Mouse (Mus musculus) heart, adult 8-10 months (tissue): Measurements from ENCODE around the gene Nt5dc3. TPM values are rescaled to one million over a fixed set of nuclear protein-coding genes. Genes with fewer than 3 reads are reported as not detected.

Source experiments
- DNase-seq: peaks from one replicate; pipeline ENCODE4 v3.0.0; 2022; ENCODE audit warnings: low spot score
- total RNA-seq, 4 experiments: library from RNA; stranded (reverse); gene quantifications; 2 replicates each; pipeline ENCODE4 v1.2.4; 2022

Nt5dc3 gene
- total RNA-seq, 4 experiments from 2014 or later: 35.3 to 44.4 (median 39.4) TPM

GRCm38 (mm10) chr10:86872591-86872990 lies 93.8 kb downstream of the Nt5dc3 start:
- peak; percentile 5 for DNase-seq

- DNase-seq: no peak
These were observed 99.9 kb downstream of the Nt5dc3 start for GRCm38 (mm10) chr10:86878721-86879120.

GRCm38 (mm10) chr10:86880071-86880806 lies 101.4 kb downstream of the Nt5dc3 start:
- DNase-seq: no peak

- no peak for DNase-seq
These were observed 102.6 kb downstream of the Nt5dc3 start for GRCm38 (mm10) chr10:86881448-86881847.

GRCm38 (mm10) chr10:86886434-86886833 lies 107.6 kb downstream of the Nt5dc3 start:
- DNase-seq: no peak

Other genes with a start within 250 kb of the Nt5dc3 start
- 100 to 1,000 TPM; 347 to 447 (median 351) TPM for gene Hsp90b1, start 73.5 kb upstream of the Nt5dc3 start, total RNA-seq
- gene Ttc41, start 73.2 kb upstream of the Nt5dc3 start, total RNA-seq: 1 to 10 TPM; 1.6 to 2.7 (median 2.1) TPM
- gene Gm49358, start 15.0 kb upstream of the Nt5dc3 start, total RNA-seq: 10 to 100 TPM in 3 of 4 experiments, 1 to 10 TPM in 1; 6.3 to 16.6 (median 15.0) TPM
- gene Stab2, start 229.0 kb downstream of the Nt5dc3 start, total RNA-seq: under 1 TPM; 0.23 to 0.59 (median 0.35) TPM